Mouse (Mus musculus): ENCODE measurements around the gene Akt1s1. TPM values are rescaled to one million over a fixed set of nuclear protein-coding genes. Genes with fewer than 3 reads are reported as not detected.

Gene Akt1s1
- 372 and 2,506 TPM in 2 replicates for polyA plus RNA-seq (2012; ENCODE audit: insufficient read depth, low replicate concordance)

GRCm38 (mm10) chr7:44848561-44849415, at the start of gene Akt1s1, which contains the start of gene Tbc1d17:
Akt1s1 (plus strand) TSS chr7:44848991.
Tbc1d17 (minus strand) TSS chr7:44849079.
- H3K27me3 ChIP-seq (replicated peaks) = no peaks in the 10 kb centered on the region
- H3K9me3 ChIP-seq = no peaks in the 10 kb centered on the region
- H3K36me3 ChIP-seq (replicated peaks; ENCODE audit: low read length) = peaks cover 64% of the 10 kb centered on the region
- peak within 1 kb of the TSS; percentile 100 for H3K4me3 ChIP-seq (replicated peaks)
- no peak for TF ChIP-seq FLI1 (IDR thresholded peaks at IDR 0.05; ENCODE audit: low read length)
- no peak for TF ChIP-seq GATA1 (IDR thresholded peaks at IDR 0.05; ENCODE audit: borderline replicate concordance, low read length)
- H3K4me1 ChIP-seq = peaks cover 72% of the 10 kb centered on the region

- TF ChIP-seq GATA1 (IDR thresholded peaks at IDR 0.05; ENCODE audit: borderline replicate concordance, low read length) = no peak
- TF ChIP-seq FLI1 (IDR thresholded peaks at IDR 0.05; ENCODE audit: low read length) = no peak
- peaks cover 38% of the 10 kb centered on the region for H3K4me1 ChIP-seq
- peaks cover 33% of the 10 kb centered on the region for H3K36me3 ChIP-seq (replicated peaks; ENCODE audit: low read length)
- no peak overlapping the region for H3K4me3 ChIP-seq (replicated peaks)
- no peaks in the 10 kb centered on the region for H3K9me3 ChIP-seq
- peaks cover 21% of the 10 kb centered on the region for H3K27me3 ChIP-seq (replicated peaks)
Observed at GRCm38 (mm10) chr7:44808927-44809326, 39.9 kb upstream of the Akt1s1 start.

GRCm38 (mm10) chr7:44809466-44809865, 39.3 kb upstream of the Akt1s1 start:
- no peak overlapping the region for H3K4me3 ChIP-seq (replicated peaks)
- H3K4me1 ChIP-seq = peaks cover 43% of the 10 kb centered on the region
- peaks cover 17% of the 10 kb centered on the region for H3K27me3 ChIP-seq (replicated peaks)
- H3K36me3 ChIP-seq (replicated peaks; ENCODE audit: low read length) = peaks cover 38% of the 10 kb centered on the region
- TF ChIP-seq GATA1 (IDR thresholded peaks at IDR 0.05; ENCODE audit: borderline replicate concordance, low read length) (no peak), FLI1 (IDR thresholded peaks at IDR 0.05; ENCODE audit: low read length) (no peak)
- no peaks in the 10 kb centered on the region for H3K9me3 ChIP-seq

GRCm38 (mm10) chr7:44810365-44810764, 38.4 kb upstream of the Akt1s1 start:
- TF ChIP-seq FLI1 (IDR thresholded peaks at IDR 0.05; ENCODE audit: low read length) (no peak), GATA1 (IDR thresholded peaks at IDR 0.05; ENCODE audit: borderline replicate concordance, low read length) (no peak)
- H3K36me3 ChIP-seq (replicated peaks; ENCODE audit: low read length) = peaks cover 45% of the 10 kb centered on the region

GRCm38 (mm10) chr7:44810819-44811557, 37.8 kb upstream of the Akt1s1 start:
- peaks cover 45% of the 10 kb centered on the region for H3K36me3 ChIP-seq (replicated peaks; ENCODE audit: low read length)
- H3K4me1 ChIP-seq = peaks cover 55% of the 10 kb centered on the region
- H3K9me3 ChIP-seq = no peaks in the 10 kb centered on the region
- TF ChIP-seq FLI1 (IDR thresholded peaks at IDR 0.05; ENCODE audit: low read length) (no peak), GATA1 (IDR thresholded peaks at IDR 0.05; ENCODE audit: borderline replicate concordance, low read length) (no peak)
- no peak overlapping the region for H3K4me3 ChIP-seq (replicated peaks)
- peaks cover 4% of the 10 kb centered on the region for H3K27me3 ChIP-seq (replicated peaks)

More at GRCm38 (mm10) chr7:44810365-44810764, 38.4 kb upstream of the Akt1s1 start:
- Histone ChIP-seq H3K4me1 (peaks cover 52% of the 10 kb centered on the region), H3K9me3 (no peaks in the 10 kb centered on the region), H3K27me3 (replicated peaks) (peaks cover 10% of the 10 kb centered on the region), H3K4me3 (replicated peaks) (no peak overlapping the region)

GRCm38 (mm10) chr7:44812651-44813325, 36.0 kb upstream of the Akt1s1 start:
- TF ChIP-seq FLI1 (IDR thresholded peaks at IDR 0.05; ENCODE audit: low read length) (no peak), GATA1 (IDR thresholded peaks at IDR 0.05; ENCODE audit: borderline replicate concordance, low read length) (no peak)
- Histone ChIP-seq H3K4me1 (peaks cover 54% of the 10 kb centered on the region), H3K9me3 (no peaks in the 10 kb centered on the region), H3K27me3 (replicated peaks) (no peaks in the 10 kb centered on the region), H3K4me3 (replicated peaks) (peak overlapping the region; percentile 50), H3K36me3 (replicated peaks; ENCODE audit: low read length) (peaks cover 45% of the 10 kb centered on the region)

- H3K27me3 ChIP-seq (replicated peaks) = no peaks in the 10 kb centered on the region
- TF ChIP-seq GATA1 (IDR thresholded peaks at IDR 0.05; ENCODE audit: borderline replicate concordance, low read length) (no peak), FLI1 (IDR thresholded peaks at IDR 0.05; ENCODE audit: low read length) (no peak)
- no peaks in the 10 kb centered on the region for H3K9me3 ChIP-seq
- peaks cover 53% of the 10 kb centered on the region for H3K36me3 ChIP-seq (replicated peaks; ENCODE audit: low read length)
- no peak overlapping the region for H3K4me3 ChIP-seq (replicated peaks)
- peaks cover 59% of the 10 kb centered on the region for H3K4me1 ChIP-seq
Observed at GRCm38 (mm10) chr7:44813985-44814384, 34.8 kb upstream of the Akt1s1 start.

GRCm38 (mm10) chr7:44814423-44814822, 34.4 kb upstream of the Akt1s1 start:
- Histone ChIP-seq H3K36me3 (replicated peaks; ENCODE audit: low read length) (peaks cover 55% of the 10 kb centered on the region), H3K9me3 (no peaks in the 10 kb centered on the region), H3K27me3 (replicated peaks) (no peaks in the 10 kb centered on the region), H3K4me3 (replicated peaks) (peak overlapping the region; percentile 98), H3K4me1 (peaks cover 59% of the 10 kb centered on the region)
- TF ChIP-seq FLI1 (IDR thresholded peaks at IDR 0.05; ENCODE audit: low read length) (no peak), GATA1 (IDR thresholded peaks at IDR 0.05; ENCODE audit: borderline replicate concordance, low read length) (no peak)

GRCm38 (mm10) chr7:44814952-44815553, 33.7 kb upstream of the Akt1s1 start:
- no peaks in the 10 kb centered on the region for H3K9me3 ChIP-seq
- H3K27me3 ChIP-seq (replicated peaks) = no peaks in the 10 kb centered on the region
- peaks cover 61% of the 10 kb centered on the region for H3K36me3 ChIP-seq (replicated peaks; ENCODE audit: low read length)
- TF ChIP-seq GATA1 (IDR thresholded peaks at IDR 0.05; ENCODE audit: borderline replicate concordance, low read length) = no peak
- no peak for TF ChIP-seq FLI1 (IDR thresholded peaks at IDR 0.05; ENCODE audit: low read length)
- H3K4me3 ChIP-seq (replicated peaks) = peak overlapping the region; percentile 98
- H3K4me1 ChIP-seq = peaks cover 63% of the 10 kb centered on the region

All from megakaryocyte, embryonic 14.5 days (primary cell).